Mouse (Mus musculus): ENCODE measurements at regions not wholly inside any gene's neighbourhood (a gene's known extent, or its start where the extent isn't known, plus 50 kb on each side); places are given as distances from the start of the nearest gene placed in this dataset.

DNA sequence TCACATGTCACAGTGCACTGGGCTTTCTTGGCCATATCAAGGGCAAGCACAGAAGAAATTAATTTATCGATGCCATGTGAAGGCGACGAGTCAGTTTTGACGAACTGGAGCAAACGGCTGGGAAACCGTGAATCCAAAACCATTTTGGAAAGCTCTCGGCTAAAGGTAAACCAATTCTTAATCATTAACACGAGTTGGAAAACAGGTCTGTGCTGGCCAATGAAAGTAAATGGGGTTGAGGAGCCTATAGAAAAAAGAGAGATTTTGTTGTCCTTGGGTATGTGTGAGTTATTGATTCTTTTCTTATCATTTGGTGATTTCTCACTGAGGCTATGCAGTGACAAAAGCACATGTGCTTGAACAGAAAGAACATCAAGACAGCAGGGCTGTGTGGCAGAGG, 397.1 kb downstream of the H2al1j start:
- no peak for DNase-seq

DNA sequence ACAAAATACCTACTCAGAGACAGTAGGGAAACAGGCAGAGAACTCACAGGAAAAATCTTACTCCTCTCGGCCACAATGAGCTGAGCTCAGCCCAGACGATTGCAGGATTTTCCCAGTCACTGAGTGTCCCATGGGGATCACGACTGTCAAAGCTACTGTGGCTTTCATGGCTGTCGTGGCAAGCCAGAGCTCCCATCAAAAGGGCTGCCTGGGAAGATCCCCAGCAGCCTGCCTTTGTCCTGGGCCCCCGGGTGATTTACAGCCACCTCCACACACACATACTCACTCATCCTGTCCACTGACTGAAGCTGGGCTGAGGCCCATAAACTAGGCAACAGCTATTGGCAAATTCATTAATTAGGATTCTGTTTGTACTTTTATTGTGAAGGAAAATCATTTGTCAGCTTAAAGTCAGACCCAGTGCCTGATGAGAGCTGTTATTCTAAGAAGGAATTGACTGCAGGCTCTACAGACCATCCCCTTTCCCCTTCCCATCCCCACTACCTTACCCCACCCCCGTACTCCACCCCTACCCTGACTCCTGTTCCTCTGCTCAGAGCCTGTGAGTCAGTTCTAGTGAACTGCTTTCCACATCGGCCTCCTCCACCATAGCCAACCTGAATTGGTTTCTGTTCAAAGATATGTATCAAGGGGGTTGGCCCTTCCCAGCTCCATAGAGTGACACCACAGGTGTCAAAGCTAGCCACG, 399.1 kb downstream of the H2al1j start:
- no peak for DNase-seq

DNA sequence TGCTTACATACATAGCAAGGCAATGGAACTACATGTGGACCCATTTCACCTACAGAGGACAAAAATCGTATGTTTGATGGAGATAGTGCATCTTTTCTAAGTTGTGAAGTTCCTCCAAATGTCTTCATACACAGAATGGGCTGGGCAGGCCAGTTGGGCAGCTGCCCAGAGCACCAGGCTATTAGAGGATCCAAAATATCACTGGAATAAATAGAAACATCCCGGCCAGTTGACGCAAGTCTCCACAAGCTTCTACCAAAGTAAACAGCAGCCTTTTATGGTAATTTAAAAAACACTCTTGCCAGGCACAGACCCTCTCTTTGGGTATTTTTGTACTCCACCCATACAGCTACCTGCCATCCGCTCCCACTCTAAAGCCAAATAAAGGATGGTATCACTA, 400.9 kb downstream of the H2al1j start:
- DNase-seq, result no peak

DNA sequence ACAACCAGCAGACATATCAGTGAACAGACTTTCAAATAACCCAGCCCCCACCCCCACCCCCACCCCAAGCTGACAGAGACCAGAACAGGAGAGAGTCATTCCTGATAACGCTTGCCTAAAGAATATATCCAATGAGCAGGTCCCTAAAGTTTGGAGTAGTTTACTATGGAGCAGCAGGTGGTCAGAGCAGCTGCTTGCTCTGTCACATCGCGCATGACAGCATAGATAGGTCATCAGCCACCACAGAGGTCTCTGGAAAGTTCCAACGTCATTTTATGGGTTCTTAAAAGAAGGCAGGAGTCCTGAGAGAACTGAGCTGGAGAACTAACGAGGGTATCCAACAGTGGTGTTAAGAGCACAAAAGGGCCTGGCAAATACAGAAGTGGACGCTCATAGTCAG, 402.4 kb downstream of the H2al1j start:
- DNase-seq, result no peak

DNA sequence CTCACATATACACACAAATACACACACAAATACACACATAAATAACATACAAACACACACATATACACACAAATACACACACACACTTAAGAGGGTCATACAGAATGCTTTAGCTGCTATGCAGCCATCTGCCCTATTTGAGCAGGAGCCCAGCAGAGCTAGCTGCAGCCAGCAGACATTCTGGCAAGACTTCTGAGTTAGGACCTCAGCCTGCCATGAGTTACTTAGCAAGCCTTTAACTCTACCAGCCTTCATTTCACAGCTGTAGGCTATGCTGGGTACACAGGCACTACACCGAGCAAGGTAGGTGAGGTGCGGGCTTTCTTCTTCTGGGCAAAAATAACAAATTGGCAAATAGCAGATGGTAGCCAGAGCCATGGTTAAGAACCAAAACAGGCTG, 404.7 kb downstream of the H2al1j start:
- no peak for DNase-seq

DNA sequence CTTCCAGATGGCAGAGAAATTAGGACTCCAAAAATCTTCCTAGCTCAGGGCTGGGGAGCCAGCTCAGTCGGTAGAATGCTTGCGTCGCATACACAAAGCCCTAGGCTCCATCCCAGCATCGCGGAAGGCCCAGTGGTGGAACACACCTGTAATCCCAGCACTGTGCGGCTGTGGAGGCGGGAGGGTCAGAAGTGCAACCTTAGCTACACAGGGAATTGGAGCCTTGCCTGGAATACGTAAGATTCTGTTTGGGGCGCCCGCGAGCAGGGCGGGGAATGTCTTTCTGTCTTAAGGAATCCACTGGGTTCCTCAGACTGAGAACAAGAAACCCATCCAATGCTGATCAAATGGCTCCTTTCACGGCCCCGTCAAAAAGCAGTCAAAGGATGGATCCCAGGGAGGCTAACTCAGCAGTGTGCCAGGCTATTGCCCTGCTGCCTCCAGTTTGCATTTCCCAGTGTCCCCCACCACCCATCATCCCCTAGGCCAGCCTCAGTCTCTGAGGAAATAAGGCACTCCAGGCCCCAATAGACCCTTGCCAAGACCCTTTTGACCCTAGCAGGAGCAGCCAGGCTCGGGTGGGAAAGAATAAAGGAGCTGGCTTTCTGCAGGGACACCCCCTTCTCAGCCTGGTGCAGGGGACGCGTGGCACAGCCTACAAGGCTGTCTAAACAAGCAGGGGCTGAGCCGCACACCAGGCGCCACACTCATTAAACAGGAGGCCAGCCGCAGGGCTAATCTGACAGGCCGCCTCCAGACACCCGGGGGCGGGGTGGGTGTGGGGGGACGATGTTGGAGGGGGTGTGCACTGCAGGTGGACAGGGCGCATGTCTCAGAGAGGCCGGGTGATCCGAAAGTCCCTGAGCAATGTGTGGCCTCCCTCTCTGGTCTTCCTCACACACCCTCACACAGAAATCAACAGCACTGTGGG, 407.1 kb downstream of the H2al1j start:
- DNase-seq, result no peak

DNA sequence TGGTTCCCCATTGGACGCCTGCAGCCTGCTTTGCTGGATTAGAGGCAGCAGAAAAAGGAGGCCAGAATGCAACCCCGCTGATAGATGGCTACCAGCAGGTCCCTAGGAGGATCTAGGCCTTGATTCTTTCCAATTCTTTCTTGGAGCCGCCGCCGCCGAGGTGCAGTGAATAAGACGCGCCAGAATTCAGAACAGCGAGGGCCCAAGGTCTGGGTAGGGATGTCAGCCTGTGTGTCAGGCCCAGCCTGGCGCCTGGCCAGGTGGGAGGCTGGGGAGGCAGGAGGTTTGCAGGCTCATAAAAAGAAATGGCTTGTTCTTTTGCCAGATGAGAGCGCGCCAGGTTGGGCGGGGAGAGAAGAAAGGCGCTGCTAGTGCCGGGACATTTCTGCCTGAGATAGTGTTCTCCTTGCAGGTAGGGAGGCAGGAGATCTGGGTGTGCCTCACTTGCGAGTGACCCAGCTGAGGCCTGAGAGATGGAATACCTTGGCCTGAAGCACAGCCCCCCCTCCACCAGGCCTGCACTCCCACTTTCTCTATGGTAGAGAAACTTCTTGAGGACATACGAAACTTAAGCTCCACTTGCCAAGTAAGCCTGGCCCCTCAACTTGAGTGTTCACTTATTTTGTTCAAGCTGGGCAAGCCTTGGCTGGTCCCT, 408.0 kb downstream of the H2al1j start:
- DNase-seq, result peak; percentile 68

DNA sequence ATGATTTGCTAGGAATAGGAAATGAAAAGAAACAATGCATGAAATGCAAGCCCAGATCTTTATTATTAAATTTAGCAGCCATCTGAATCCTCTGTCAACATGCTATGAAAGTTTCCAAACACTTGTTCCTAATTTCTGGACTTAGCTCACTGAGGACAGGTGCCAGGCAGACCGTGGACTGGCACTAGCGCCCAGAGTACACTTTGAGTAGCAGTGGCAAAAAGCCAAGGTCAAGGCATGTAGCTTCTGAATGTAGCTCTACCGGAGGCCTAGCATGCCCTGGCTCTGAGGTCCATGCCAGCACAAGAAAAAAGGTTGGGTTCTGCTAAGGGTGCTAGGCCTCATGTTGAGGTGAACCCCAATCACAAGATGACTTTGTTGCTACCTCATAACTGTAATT, 408.9 kb downstream of the H2al1j start:
- DNase-seq, result no peak

DNA sequence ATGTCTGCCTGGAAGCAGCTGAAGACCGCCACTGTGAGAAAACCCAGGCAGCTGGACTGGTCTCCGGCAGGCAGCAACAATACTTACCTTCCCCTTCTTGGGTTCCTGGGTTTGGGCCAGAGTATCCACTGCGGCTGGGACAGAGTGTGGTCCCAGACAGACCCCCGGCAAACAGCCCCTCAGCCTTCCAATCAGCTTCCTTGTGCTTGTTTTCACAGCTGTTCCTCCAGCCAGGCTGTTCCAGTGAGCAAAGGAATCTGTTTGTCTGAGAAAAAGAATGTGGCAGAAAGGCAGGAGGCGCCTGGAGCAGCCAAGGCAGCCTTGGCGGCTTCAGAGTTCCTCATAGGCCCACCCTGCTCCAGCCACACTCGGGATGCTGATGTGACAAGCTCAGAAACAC, 411.9 kb downstream of the H2al1j start:
- DNase-seq, result no peak

DNA sequence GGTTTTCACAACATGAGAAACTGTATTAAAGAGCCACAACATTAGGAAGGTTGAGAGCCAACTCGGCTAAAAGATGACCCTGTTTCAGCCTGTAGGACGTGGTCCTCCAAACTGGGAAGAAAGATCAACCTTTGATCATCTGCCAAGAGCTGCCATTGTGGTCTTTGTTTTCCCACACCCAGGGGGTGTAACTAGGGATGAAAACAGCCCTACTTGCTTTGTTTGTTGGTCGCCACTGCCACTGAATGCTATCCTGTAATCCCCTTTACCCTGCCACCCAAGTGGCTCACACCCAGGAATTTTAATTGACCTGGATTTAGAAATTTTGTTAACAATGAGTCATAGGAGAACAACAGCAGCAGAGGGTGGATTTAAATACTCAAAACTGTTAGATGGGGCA, 414.2 kb downstream of the Bcor start:
- DNase-seq, result no peak

DNA sequence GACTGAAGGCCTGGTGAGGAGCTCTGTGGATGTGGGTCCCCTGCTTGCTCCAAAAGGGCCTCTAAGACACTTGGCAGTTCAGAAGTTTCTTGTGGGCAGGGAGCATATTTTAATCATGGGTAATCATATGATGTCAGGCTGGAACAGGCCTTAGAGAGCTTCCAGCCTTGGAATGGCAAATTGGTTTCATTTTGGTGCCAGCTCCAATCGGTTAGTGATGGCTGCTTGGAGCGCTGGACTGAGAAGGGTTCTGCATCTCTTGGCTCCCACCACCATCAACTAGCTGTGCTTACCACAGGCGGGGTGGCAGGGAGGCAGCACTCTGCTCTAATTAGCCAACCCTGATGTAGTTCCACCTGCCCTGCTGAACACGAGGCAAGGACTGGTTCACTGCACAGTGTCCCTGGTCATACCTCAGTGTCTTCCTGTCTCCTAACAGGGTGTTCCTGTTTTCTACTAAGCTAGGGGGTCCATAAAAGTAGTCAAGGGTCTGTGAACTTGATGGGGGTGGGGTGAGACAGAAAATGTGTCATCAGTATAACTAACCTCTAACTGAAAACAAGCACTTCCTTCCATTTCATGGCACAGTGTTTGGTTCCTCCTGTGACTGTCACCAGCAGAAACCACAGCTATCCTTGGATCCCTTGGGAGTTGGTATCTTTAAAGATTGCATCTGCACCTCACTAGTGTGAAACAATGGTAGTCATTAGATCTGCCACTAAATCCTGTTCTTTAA, 412.6 kb downstream of the Bcor start:
- DNase-seq, result no peak

DNA sequence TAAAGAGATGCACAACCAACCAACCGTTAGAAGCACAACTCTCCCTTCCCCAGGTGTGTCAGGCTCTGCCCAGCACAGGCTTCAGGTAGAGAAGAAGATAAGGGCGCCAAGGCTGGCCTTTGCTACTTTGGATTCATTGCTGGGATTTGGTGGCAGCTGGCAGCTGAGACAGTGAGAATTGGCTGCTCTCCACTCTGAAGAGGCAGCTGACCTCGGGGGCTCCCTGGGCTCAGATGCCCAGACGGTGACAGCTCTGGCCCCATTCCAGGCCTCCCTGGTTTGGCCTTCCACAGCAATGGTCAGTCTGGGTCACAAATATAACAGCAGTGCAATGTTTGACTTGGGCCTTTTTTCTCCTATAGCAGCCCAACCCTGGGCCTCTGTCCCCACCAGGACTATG, 411.9 kb downstream of the Bcor start:
- DNase-seq, result peak; percentile 34

DNA sequence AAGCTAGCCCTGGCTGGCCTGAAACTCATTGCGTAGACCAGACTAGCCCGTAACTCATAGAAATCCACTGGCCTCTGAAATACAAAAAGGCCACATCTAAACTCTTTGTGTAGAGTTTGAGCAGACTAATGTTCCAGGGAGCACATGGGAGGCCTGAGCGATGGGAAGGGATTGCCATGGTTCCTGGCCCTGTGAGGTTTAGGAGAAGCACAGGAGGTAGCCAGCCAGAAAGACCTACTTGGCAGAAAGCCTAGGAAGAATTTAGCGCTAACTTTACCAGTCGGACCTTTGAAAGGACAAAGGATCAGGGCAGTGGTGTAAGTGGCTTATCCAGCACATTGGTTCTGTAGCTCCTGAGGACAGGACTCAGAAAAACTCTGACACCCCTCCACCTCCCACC, 407.6 kb downstream of the Bcor start:
- no peak for DNase-seq

DNA sequence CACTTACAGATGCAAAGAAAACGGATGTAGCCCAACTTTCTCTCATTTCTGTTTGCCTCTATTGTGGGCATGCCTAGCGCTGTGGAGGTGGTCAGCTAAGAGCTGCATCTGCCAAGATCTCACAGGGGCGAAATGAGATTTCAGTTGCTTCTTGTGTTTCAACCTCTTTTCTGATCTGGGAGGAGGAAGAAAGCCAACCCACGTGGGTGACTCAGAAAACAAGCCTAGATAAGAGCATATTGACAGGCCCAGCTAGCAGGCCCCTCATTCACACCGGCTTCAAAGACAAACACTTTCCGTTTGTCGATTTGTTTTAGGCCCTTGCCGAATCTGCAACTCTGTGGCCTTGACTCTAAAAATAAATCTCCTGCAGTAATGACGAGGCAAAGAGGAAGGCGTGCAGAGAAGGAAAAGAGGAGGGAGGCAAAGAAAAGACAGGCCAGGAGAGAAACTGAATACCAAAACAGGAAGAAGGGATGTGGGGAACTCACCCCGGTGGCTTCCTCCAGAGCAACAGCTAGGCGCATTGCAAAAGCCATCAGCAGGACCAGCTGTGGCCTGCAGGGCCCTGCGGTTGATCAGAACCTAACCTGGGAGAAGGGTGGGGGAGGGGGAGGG, 407.1 kb downstream of the Bcor start:
- DNase-seq, result no peak

DNA sequence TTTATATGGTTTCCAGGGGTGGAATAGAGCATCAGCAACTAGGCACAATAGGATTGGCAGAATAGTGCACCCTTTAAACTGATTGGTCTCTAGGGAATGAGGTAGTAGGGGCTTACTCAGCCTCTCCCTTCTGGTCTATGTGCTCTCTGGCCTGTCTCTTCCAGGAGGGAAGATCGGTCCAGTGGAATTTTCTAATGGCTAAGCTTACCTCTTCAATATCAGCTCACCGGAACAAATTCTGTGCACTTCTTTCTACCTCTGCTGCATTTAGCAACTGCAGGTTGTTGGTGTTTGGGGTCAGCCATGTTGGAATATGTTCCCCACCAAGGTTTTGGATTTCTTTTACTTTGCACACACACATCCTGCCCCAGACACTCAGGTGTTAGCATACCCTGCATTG, 405.1 kb downstream of the Bcor start:
- DNase-seq, result no peak

DNA sequence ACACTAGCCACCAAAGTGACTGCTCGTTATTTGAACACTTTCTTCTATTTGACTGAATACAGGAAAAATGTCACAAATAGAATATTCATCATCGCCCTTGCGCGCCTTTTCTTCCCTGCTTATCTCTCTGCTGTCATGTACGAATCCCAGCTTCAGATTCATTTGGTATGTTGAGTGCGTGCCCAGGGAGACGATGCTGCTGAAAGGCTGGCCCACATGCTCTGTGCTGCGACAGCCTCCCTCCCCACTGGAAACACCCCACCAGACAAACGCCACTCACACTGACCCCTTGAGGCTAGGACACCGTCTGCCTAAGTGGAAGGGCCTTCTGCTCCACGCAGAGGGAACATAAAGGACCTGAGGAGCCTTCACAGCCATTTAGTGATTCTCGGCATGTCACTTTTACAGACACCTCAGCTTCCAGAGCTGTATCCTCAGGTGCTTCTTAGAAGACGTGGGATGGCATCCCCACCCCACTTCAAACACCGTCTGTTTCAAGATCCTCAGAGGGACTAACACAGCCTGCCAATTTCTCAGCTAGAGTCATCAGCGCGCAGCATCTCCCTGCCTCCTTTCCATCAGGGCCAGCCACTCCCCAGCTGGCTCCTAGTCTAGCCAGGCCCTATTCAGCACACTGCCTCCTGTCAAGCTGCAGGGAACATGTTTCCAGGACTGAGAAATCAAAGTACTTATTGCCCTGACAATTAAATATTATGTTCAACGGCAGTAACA, 396.6 kb downstream of the Bcor start:
- DNase-seq, result no peak

DNA sequence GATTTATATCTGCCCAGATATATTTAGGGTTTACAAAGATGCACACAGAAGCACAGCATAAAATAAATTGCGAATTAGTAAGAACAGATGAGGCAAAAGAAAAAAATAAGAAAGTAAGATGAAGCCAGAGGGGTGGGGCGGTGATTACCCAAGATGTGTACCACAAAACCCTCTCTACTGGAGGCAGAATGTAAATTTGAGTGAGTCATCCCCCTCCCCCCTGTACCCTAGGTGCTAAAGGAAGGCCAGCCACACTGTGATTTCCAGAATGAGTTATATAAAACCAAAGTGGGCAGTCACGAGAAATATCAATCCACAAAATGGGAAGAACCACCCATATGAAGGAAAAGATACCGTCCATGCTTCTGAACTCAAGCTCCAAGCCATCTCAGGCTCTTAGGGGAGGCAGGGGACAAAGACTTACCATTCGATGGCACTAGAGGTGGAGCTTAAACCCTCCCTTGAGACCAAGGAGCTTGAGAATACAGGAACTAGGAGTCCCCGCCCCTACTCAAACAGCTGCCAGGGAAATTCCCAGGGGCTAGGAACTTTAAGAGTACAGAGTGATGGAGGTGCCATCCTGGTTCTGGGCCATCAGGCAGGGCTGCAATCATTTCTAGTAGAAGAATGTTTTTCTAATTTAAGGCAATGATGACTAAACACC, 383.8 kb downstream of the Bcor start:
- DNase-seq, result no peak

DNA sequence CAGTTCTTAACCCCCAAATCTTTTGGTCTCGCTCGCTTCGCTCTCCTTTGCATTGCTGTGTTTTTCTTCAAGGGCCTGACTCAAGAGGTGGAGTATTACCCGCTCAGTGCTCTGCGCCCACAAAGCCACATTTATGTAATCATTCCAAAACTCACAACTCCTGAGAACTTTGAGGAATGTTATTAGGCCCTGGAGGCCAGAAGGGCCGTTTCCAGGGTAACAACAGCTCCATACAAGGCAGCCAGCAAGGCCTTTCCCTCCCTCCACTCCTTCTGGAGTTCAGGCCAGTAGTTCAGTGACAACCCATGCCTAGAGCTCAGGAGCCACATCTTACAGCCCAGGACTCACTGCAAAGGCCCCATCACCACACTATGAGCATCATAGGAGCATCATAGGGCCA, 365.1 kb downstream of the Bcor start:
- DNase-seq, result no peak

DNA sequence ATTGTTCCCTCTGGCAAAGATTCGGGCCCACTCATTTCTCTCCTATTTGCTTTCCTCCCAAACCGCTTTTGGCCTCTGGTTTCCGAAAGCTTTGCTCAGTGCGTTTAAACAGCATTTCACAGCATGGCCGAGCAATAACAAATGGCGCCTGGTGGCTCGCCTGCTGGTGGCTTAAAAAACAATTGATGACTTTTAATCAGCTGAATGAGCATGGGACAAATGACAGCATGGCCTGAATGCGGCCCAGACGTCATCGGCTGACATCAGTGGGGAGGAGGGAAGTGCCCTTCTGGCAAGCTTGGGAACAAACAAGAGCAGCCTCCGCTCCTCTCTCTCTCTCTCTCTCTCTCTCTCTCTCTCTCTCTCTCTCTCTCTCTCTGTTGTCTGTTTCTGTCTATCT, 362.3 kb downstream of the Bcor start:
- no peak for DNase-seq

DNA sequence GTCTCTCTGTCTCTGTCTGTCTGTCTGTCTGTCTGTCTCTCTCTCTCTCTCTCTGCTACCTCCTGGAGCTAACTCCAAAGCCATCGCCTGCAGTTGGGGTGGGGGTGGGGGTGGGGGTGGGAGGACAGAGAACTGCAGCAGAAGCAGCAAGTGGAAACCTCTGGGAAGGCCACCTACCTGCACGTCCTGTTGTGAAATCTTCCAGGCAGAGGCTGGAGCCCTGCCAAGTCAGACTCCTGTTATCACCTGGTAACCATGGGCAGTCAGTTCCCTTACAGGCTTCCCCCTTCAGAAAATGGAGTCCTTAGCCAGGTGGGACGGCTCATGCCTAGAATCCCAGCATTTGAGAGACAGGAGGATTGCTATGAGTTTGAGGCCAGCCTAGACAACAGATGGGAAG, 361.8 kb downstream of the Bcor start:
- DNase-seq, result no peak

DNA sequence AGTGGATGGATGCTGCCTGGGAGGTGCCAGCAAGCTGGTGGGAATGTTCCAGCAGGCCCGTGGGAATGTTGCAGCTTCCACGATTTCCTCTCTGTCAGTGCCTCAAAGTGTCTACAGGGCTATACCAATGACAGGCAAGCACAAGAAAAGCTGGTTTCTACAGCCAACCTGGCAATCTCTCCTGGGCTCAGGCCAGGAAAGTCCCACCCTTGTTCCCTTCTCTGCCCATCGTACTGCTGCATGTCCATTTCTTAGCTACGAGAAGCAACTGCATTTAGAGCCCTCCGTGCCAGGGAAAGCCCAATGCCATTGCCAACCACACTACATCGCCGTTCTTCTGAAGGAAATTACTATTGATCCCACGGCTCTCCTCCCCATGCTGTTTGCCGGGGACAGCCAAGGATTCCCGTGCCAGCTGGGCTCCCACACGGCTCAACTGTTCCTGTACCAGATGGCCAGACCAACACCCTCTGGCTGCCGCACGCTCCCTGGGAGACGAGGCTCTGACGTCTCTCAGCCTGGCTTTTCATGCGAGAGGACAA, 359.7 kb downstream of the Bcor start:
- DNase-seq, result peak; percentile 70

Measured in cerebellum, adult 8-10 months (tissue).